Mouse (Mus musculus): ENCODE results near the gene Epn3. TPM values are rescaled to one million over a fixed set of nuclear protein-coding genes. Genes with fewer than 3 reads are reported as not detected.

The Epn3 gene
- polyA plus RNA-seq, 1 experiment from 2014 or later: 53.4 TPM

DNA sequence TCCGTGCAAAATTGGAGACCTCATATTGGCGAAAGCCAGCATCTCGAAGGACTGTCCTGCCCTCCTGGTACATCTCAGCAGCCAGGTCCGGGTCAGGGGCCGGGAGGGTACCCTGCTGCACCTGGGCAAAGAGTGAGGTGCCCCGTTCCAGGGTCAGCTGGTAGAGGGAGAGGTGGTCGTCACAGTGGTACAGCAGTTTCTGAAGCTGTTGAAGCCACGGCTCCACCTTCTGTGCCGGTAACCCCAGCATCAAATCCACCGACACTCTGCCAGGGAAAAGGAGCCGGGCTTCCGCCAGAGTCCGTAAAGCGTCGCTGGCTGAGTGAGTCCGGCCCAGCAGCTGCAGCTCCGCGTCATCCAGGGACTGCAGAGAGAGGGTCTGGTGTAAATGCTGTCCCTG, 44.6 kb upstream of the Epn3 start:
- DNase-seq (ENCODE audit: low spot score) (no peak), ATAC-seq (ENCODE audit: low FRiP score, low TSS enrichment) (no peak)
- TF ChIP-seq CTCF (IDR thresholded peaks at IDR 0.05; ENCODE audit: low read depth) (no peak), EP300 (optimal IDR thresholded peaks at IDR 0.05) (no peak)
- Histone ChIP-seq H3K27ac (replicated peaks) (no peak overlapping the region), H3K36me3 (ENCODE audit: control insufficient read depth, insufficient read depth, low read length) (no peaks in the 10 kb centered on the region), H3K27me3 (ENCODE audit: control insufficient read depth, insufficient read depth, low read length) (no peaks in the 10 kb centered on the region), H3K4me2 (replicated peaks; ENCODE audit: low read depth) (peak overlapping the region; percentile 27; the same call in 1 of the 2 replicates), H3K4me1 (replicated peaks; ENCODE audit: control insufficient read depth, insufficient read depth) (peaks cover 5% of the 10 kb centered on the region), H3K4me3 (ENCODE audit: low read depth, low read length) (no peak overlapping the region), H3K9ac (ENCODE audit: low read length) (no peak overlapping the region), H3K9me3 (ENCODE audit: control insufficient read depth, low read length) (no peaks in the 10 kb centered on the region)
- WGBS: 53% methylated on average over 18 of the region's 18 CpGs

DNA sequence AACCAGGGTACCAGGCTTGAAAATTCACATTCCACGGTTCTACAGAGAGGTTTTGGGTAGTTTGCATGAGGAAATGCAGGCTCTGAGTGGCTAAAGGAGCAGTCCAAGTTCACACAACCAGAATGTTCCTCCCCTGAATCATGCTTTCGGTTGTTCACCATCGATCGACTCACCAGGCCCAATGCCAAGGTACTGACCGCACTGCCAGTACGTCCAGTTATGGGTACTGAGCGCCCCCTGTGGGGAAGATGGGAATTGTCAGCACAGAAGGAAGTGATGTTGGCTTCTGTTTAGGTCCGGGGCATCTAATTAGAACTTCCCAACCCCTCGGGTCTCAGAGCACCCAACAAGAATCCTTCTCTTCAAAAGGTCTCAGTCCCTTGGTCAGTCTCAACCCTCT, 44.2 kb upstream of the Epn3 start:
- Histone ChIP-seq H3K4me2 (replicated peaks; ENCODE audit: low read depth) (peak overlapping the region; percentile 33), H3K9me3 (ENCODE audit: control insufficient read depth, low read length) (no peaks in the 10 kb centered on the region), H3K27me3 (ENCODE audit: control insufficient read depth, insufficient read depth, low read length) (no peaks in the 10 kb centered on the region), H3K4me3 (ENCODE audit: low read depth, low read length) (no peak overlapping the region), H3K9ac (ENCODE audit: low read length) (no peak overlapping the region), H3K27ac (replicated peaks) (peak overlapping the region; percentile 20; the same call in 1 of the 2 replicates), H3K36me3 (ENCODE audit: control insufficient read depth, insufficient read depth, low read length) (no peaks in the 10 kb centered on the region), H3K4me1 (replicated peaks; ENCODE audit: control insufficient read depth, insufficient read depth) (peaks cover 5% of the 10 kb centered on the region; the same call in 1 of the 2 replicates)
- DNase-seq (ENCODE audit: low spot score) (peak; percentile 95), ATAC-seq (ENCODE audit: low FRiP score, low TSS enrichment) (peak; percentile 80)
- WGBS: 15% methylated on average over 9 of the region's 9 CpGs
- peak; percentile 98 for TF ChIP-seq CTCF (IDR thresholded peaks at IDR 0.05; ENCODE audit: low read depth)
- no peak for TF ChIP-seq EP300 (optimal IDR thresholded peaks at IDR 0.05)

DNA sequence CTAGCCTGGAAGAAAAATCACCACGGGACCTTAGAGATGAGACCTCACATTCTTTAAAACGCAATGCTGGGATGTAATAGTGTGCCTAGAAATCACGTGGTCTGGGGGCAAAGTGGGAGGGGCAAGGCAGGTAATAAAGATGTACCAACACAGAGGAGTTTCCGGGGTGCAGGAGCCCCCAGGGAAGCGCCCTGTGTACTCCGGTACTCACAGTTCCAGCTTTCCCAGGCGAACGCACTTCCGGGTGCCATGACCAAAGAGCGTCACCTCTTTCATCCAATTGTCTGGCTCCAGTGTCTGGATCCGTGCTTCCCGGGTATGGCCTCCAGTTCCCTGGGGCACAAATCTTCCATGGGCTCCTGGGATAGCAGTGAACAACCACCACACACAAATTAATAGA, 43.6 kb upstream of the Epn3 start:
- Histone ChIP-seq H3K27ac (replicated peaks) (peak overlapping the region; percentile 20; the same call in 1 of the 2 replicates), H3K9ac (ENCODE audit: low read length) (no peak overlapping the region), H3K9me3 (ENCODE audit: control insufficient read depth, low read length) (no peaks in the 10 kb centered on the region), H3K4me1 (replicated peaks; ENCODE audit: control insufficient read depth, insufficient read depth) (peaks cover 4% of the 10 kb centered on the region; the same call in 1 of the 2 replicates), H3K4me3 (ENCODE audit: low read depth, low read length) (no peak overlapping the region), H3K27me3 (ENCODE audit: control insufficient read depth, insufficient read depth, low read length) (no peaks in the 10 kb centered on the region), H3K36me3 (ENCODE audit: control insufficient read depth, insufficient read depth, low read length) (no peaks in the 10 kb centered on the region), H3K4me2 (replicated peaks; ENCODE audit: low read depth) (peak overlapping the region; percentile 33; the same call in 1 of the 2 replicates)
- TF ChIP-seq EP300 (optimal IDR thresholded peaks at IDR 0.05): no peak
- TF ChIP-seq CTCF (IDR thresholded peaks at IDR 0.05; ENCODE audit: low read depth): no peak
- 91% methylated on average over 12 of the region's 12 CpGs for WGBS
- no peak for ATAC-seq (ENCODE audit: low FRiP score, low TSS enrichment)
- no peak for DNase-seq (ENCODE audit: low spot score)

DNA sequence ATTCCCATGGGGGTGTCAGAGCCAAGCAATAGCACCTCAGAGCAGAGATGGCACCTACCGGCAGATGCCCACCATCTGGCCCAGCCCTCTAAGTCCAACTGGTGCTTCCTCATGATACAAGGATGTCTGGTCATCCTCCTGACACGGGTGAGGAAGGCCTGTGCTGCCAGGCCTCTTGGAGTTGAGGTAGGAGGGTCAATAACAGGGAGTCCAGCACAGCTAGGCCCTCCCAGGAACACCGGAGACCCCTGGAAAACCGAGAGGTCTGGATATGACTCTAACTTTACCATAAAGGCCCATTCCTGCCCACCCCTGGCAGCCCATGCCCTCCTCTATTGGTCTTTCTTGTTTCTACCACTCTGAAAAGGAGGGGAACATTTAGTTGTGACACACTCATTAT, 42.6 kb upstream of the Epn3 start:
- whole genome bisulfite sequencing: 93% methylated on average over 4 of the region's 4 CpGs
- Histone ChIP-seq H3K4me1 (replicated peaks; ENCODE audit: control insufficient read depth, insufficient read depth) (no peaks in the 10 kb centered on the region), H3K9me3 (ENCODE audit: control insufficient read depth, low read length) (no peaks in the 10 kb centered on the region), H3K27me3 (ENCODE audit: control insufficient read depth, insufficient read depth, low read length) (no peaks in the 10 kb centered on the region), H3K4me3 (ENCODE audit: low read depth, low read length) (no peak overlapping the region), H3K4me2 (replicated peaks; ENCODE audit: low read depth) (no peak overlapping the region), H3K27ac (replicated peaks) (no peak overlapping the region), H3K36me3 (ENCODE audit: control insufficient read depth, insufficient read depth, low read length) (no peaks in the 10 kb centered on the region), H3K9ac (ENCODE audit: low read length) (no peak overlapping the region)
- no peak for DNase-seq (ENCODE audit: low spot score)
- TF ChIP-seq CTCF (IDR thresholded peaks at IDR 0.05; ENCODE audit: low read depth): no peak
- ATAC-seq (ENCODE audit: low FRiP score, low TSS enrichment): no peak

DNA sequence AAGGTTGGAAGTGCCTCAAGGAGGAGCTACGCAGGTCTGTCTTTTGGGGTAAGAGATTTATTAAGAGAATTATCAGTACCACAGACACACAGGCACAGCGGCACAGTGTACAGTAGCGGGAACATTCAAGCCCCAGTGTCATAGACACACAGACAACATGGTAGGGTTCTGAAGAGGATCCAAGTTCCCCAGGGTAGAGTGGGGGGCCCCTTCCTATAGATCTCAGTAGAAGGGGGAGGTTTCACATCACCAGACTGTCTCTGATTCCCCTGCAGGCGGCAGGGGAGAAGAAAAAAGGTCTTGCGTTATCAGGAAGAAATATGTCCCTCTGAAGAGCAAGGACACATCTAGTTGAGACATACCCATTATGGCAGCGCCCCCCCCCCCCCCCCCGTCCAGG, 40.0 kb upstream of the Epn3 start:
- WGBS: 67% methylated on average over 7 of the region's 7 CpGs
- H3K9ac ChIP-seq (ENCODE audit: low read length): no peak overlapping the region
- H3K4me3 ChIP-seq (ENCODE audit: low read depth, low read length): no peak overlapping the region
- ATAC-seq (ENCODE audit: low FRiP score, low TSS enrichment) (no peak), DNase-seq (ENCODE audit: low spot score) (no peak)
- H3K27me3 ChIP-seq (ENCODE audit: control insufficient read depth, insufficient read depth, low read length): no peaks in the 10 kb centered on the region
- H3K9me3 ChIP-seq (ENCODE audit: control insufficient read depth, low read length): no peaks in the 10 kb centered on the region
- no peak overlapping the region for H3K27ac ChIP-seq (replicated peaks)
- H3K4me2 ChIP-seq (replicated peaks; ENCODE audit: low read depth): no peak overlapping the region
- TF ChIP-seq EP300 (optimal IDR thresholded peaks at IDR 0.05): no peak
- TF ChIP-seq CTCF (IDR thresholded peaks at IDR 0.05; ENCODE audit: low read depth): no peak
- no peaks in the 10 kb centered on the region for H3K4me1 ChIP-seq (replicated peaks; ENCODE audit: control insufficient read depth, insufficient read depth)
- H3K36me3 ChIP-seq (ENCODE audit: control insufficient read depth, insufficient read depth, low read length): no peaks in the 10 kb centered on the region

DNA sequence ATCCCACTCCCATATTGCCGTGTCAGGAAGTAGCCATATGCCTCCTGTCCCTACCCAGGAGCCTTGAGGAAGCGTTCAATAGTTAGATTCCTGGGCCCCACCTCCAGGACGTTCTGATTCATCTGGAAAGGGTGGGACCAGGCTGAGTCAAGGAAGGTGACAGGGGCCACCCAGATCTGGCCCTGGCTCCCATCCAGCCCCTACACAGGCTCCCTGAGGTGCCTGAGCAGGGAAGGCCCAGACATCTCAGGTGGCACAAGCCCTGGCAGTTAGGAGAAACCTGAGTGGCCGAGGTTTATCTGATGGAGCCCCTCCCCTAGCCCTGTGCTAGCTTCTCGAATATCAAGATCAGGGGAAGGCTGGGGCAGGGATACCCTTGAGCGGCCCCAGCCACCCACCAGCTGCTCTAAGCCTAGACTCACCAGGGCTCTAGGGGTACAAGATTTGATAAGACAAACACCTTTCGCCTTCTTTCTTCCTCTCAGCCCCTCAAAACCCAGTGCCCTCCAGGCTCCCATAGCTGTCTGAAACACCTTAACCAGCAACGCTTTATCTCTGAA, 39.0 kb upstream of the Epn3 start:
- ATAC-seq (ENCODE audit: low FRiP score, low TSS enrichment) (peak; percentile 90), DNase-seq (ENCODE audit: low spot score) (peak; percentile 80)
- peak overlapping the region; percentile 79 for H3K27ac ChIP-seq (replicated peaks)
- no peaks in the 10 kb centered on the region for H3K9me3 ChIP-seq (ENCODE audit: control insufficient read depth, low read length)
- no peaks in the 10 kb centered on the region for H3K4me1 ChIP-seq (replicated peaks; ENCODE audit: control insufficient read depth, insufficient read depth)
- no peak overlapping the region for H3K4me2 ChIP-seq (replicated peaks; ENCODE audit: low read depth)
- TF ChIP-seq CTCF (IDR thresholded peaks at IDR 0.05; ENCODE audit: low read depth) (no peak), EP300 (optimal IDR thresholded peaks at IDR 0.05) (peak; percentile 15)
- no peaks in the 10 kb centered on the region for H3K27me3 ChIP-seq (ENCODE audit: control insufficient read depth, insufficient read depth, low read length)
- H3K9ac ChIP-seq (ENCODE audit: low read length): no peak overlapping the region
- no peaks in the 10 kb centered on the region for H3K36me3 ChIP-seq (ENCODE audit: control insufficient read depth, insufficient read depth, low read length)
- WGBS: 44% methylated on average over 8 of the region's 8 CpGs
- no peak overlapping the region for H3K4me3 ChIP-seq (ENCODE audit: low read depth, low read length)

Measured in stomach, postnatal 0 days (tissue).